Mouse (Mus musculus): ENCODE data around the gene Polm. TPM values are rescaled to one million over a fixed set of nuclear protein-coding genes. Genes with fewer than 3 reads are reported as not detected.

Polm gene
- 1.9 and 2.2 TPM in 2 replicates for polyA plus RNA-seq (2015; fragmentation: Nextera tagmentation; extraction: Ambion mirVana)

DNA sequence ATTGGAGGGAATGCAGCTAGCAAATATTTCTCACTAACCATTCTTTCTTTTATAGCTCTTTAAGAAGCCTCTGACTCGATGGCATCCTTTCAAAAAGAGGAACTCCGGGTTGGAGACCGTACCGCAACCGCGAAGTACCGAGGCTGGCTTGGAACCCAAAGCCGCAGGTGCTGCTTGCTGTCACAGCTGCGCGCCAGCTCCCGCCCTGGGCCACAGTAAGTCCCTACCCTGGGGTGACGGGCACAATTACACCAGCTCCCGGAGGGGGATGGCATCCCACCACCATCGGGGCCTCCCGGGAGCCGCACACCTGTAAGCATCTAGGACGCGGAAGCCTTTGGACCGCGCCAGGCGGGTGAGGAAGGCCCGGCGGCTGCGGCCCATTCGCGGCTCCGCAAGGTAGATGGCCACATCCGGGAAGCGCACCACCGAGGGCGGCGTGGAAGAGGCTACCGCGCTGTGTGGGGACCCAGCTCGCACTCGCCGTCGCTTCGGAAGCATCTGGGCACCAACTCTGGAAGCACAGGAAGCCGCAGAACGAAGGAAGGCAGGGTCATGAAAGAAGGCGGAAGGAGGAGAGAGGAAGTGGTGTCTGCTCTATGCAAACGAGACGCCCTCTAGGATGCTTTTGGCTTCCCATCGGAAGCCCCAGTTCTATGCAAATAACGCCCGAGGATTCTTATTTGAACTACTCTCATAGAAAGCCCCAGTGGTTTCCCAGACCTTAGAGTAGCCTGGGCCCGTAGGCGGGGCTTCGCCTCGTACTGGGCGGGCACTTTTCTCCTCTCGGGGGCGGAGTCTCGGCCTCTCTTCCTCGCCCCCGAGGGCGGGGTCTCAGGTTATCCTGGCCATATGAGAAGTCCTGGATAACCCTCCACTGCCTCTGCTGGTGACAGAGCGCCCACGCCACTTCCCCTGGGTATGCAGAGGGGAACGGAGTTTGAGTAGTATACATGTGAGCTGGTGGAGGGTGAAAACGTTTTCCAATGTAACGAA, at the start of gene Polm:
Gene Polm (minus strand): TSS at position 766 of the 996 bp plus-strand sequence.
- Histone ChIP-seq H3K9ac (peak within 1 kb of the TSS; percentile 71), H3K4me2 (peak within 1 kb of the TSS; percentile 97), H3K9me3 (replicated peaks) (no peaks in the 10 kb centered on the region), H3K4me3 (replicated peaks) (peak within 1 kb of the TSS; percentile 73), H3K36me3 (replicated peaks) (peaks cover 5% of the 10 kb centered on the region; the same call in 1 of the 2 replicates), H3K27ac (replicated peaks) (peak within 1 kb of the TSS; percentile 74), H3K27me3 (no peaks in the 10 kb centered on the region), H3K4me1 (replicated peaks) (peaks cover 22% of the 10 kb centered on the region)
- 1% methylated on average over 63 of the region's 63 CpGs for WGBS (ENCODE audit: insufficient replicate concordance)
- peak; percentile 95 for ATAC-seq (ENCODE audit: insufficient read depth)

DNA sequence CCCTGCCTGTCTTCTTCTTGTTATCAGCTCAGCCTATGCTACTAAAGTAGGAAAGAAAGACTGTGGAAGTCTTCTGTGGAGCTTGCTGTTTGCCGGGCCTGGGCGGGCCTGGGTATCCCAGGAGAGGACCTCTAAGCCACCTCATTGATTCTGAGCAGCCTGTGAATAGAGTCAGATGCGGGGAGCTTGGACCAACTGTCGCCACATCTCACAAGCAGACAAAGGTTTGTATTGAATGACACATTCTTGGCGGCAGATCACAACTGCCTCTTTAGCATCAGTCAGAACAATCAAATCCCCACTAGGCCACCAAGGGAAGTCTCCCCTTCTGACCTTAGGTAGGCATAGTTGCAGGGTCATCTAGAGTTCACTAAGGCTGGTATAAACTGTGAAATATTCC, 49.4 kb upstream of the Polm start:
- no peaks in the 10 kb centered on the region for H3K36me3 ChIP-seq (replicated peaks)
- H3K27me3 ChIP-seq: 0 out of 2 replicates have a peak, but pooled peaks cover 7% of the 10 kb centered on the region
- H3K4me2 ChIP-seq: no peak overlapping the region
- H3K9ac ChIP-seq: no peak overlapping the region
- H3K27ac ChIP-seq (replicated peaks): no peak overlapping the region
- H3K9me3 ChIP-seq (replicated peaks): no peaks in the 10 kb centered on the region
- H3K4me1 ChIP-seq (replicated peaks): peaks cover 13% of the 10 kb centered on the region
- no peak for ATAC-seq (ENCODE audit: insufficient read depth)
- H3K4me3 ChIP-seq (replicated peaks): no peak overlapping the region
- WGBS (ENCODE audit: insufficient replicate concordance): 76% methylated on average over 5 of the region's 5 CpGs

DNA sequence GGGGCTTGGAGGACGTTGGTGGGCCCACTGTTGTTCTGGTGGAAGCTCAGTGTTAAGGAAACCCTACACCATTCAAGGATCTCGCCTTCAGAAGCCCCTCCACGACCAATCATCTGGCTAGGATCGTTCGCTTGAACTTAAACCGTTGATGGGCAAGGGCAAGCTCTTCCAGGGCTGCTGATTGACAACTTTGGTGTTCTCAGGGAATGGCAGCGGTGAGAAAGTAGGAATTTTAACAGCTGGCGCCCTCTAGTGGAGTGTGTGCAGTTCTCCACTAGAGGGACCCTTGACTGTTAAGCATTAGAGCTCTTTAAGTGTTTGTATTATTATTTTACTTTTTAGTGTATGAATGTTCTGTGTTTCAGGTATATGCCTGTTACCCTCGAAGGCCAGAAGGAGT, 48.4 kb upstream of the Polm start:
- peaks cover 8% of the 10 kb centered on the region for H3K4me1 ChIP-seq (replicated peaks)
- ATAC-seq (ENCODE audit: insufficient read depth): no peak
- WGBS (ENCODE audit: insufficient replicate concordance): 16% methylated on average over 9 of the region's 9 CpGs
- H3K9ac ChIP-seq: no peak overlapping the region
- no peak overlapping the region for H3K4me2 ChIP-seq
- H3K27me3 ChIP-seq: 0 out of 2 replicates have a peak, but pooled peaks cover 7% of the 10 kb centered on the region
- no peak overlapping the region for H3K4me3 ChIP-seq (replicated peaks)
- H3K36me3 ChIP-seq (replicated peaks): no peaks in the 10 kb centered on the region
- H3K9me3 ChIP-seq (replicated peaks): no peaks in the 10 kb centered on the region
- H3K27ac ChIP-seq (replicated peaks): no peak overlapping the region

GRCm38 (mm10) chr11:5882518-5882917, 44.7 kb upstream of the Polm start:
- H3K9ac ChIP-seq: no peak overlapping the region
- no peak overlapping the region for H3K4me2 ChIP-seq
- no peak overlapping the region for H3K4me3 ChIP-seq (replicated peaks)
- no peaks in the 10 kb centered on the region for H3K9me3 ChIP-seq (replicated peaks)
- 20% methylated on average over 8 of the region's 8 CpGs for WGBS (ENCODE audit: insufficient replicate concordance)
- no peaks in the 10 kb centered on the region for H3K36me3 ChIP-seq (replicated peaks)
- H3K27me3 ChIP-seq: 0 out of 2 replicates have a peak, but pooled peaks cover 4% of the 10 kb centered on the region
- no peak for ATAC-seq (ENCODE audit: insufficient read depth)
- H3K27ac ChIP-seq (replicated peaks): no peak overlapping the region
- H3K4me1 ChIP-seq (replicated peaks): peaks cover 24% of the 10 kb centered on the region

DNA sequence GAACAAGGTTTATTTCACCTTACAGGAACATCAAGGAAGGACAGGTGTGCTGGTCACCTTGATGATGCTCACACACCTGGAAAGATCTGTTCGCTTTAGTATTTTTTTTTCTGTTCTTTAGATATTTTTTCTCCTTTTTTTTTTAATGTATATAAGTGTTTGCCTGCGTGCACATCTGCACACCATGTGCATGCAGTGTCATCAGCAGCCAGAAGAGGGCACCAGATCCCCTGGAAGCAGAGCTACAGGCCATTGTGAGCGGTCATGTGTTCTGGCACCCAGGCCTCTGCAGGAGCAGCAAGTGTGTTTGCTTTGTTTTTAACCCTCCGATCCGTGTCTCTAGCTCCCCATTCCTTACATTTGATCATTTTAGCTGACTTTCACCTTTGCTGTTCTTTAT, 42.1 kb upstream of the Polm start:
- Histone ChIP-seq H3K4me1 (replicated peaks) (peaks cover 46% of the 10 kb centered on the region), H3K9ac (no peak overlapping the region), H3K9me3 (replicated peaks) (no peaks in the 10 kb centered on the region), H3K4me3 (replicated peaks) (no peak overlapping the region), H3K4me2 (no peak overlapping the region), H3K27me3 (no peaks in the 10 kb centered on the region), H3K36me3 (replicated peaks) (peaks cover 18% of the 10 kb centered on the region), H3K27ac (replicated peaks) (no peak overlapping the region)
- WGBS (ENCODE audit: insufficient replicate concordance): 51% methylated on average over 5 of the region's 5 CpGs
- ATAC-seq (ENCODE audit: insufficient read depth): no peak

GRCm38 (mm10) chr11:5878661-5879060, 40.8 kb upstream of the Polm start:
- H3K36me3 ChIP-seq (replicated peaks): peaks cover 30% of the 10 kb centered on the region
- peak overlapping the region; percentile 94 for H3K4me2 ChIP-seq
- WGBS (ENCODE audit: insufficient replicate concordance): 42% methylated on average over 8 of the region's 8 CpGs
- peak overlapping the region; percentile 77 for H3K27ac ChIP-seq (replicated peaks)
- H3K27me3 ChIP-seq: no peaks in the 10 kb centered on the region
- peak overlapping the region; percentile 77 for H3K4me3 ChIP-seq (replicated peaks)
- peaks cover 46% of the 10 kb centered on the region for H3K4me1 ChIP-seq (replicated peaks)
- peak overlapping the region; percentile 58 for H3K9ac ChIP-seq
- H3K9me3 ChIP-seq (replicated peaks): no peaks in the 10 kb centered on the region
- ATAC-seq (ENCODE audit: insufficient read depth): no peak

GRCm38 (mm10) chr11:5877921-5878526, 40.2 kb upstream of the Polm start, which contains the start of gene Pold2:
Pold2 (minus strand) TSS chr11:5878292.
- Histone ChIP-seq H3K4me2 (peak within 1 kb of the TSS; percentile 94), H3K9ac (peak within 1 kb of the TSS; percentile 65), H3K9me3 (replicated peaks) (no peaks in the 10 kb centered on the region), H3K4me3 (replicated peaks) (peak within 1 kb of the TSS; percentile 77), H3K36me3 (replicated peaks) (peaks cover 37% of the 10 kb centered on the region), H3K27me3 (no peaks in the 10 kb centered on the region), H3K27ac (replicated peaks) (peak within 1 kb of the TSS; percentile 77), H3K4me1 (replicated peaks) (peaks cover 45% of the 10 kb centered on the region)
- under 1% methylated on average over 52 of the region's 52 CpGs for WGBS (ENCODE audit: insufficient replicate concordance)
- peak; percentile 99 for ATAC-seq (ENCODE audit: insufficient read depth)

- Histone ChIP-seq H3K9me3 (replicated peaks) (no peaks in the 10 kb centered on the region), H3K27me3 (no peaks in the 10 kb centered on the region), H3K4me3 (replicated peaks) (peak overlapping the region; percentile 77), H3K36me3 (replicated peaks) (peaks cover 43% of the 10 kb centered on the region), H3K27ac (replicated peaks) (no peak overlapping the region), H3K4me1 (replicated peaks) (peaks cover 39% of the 10 kb centered on the region), H3K9ac (peak overlapping the region; percentile 65), H3K4me2 (peak overlapping the region; percentile 94)
- 3% methylated on average over 5 of the region's 5 CpGs for WGBS (ENCODE audit: insufficient replicate concordance)
- ATAC-seq (ENCODE audit: insufficient read depth): no peak
These were observed 39.6 kb upstream of the Polm start for GRCm38 (mm10) chr11:5877421-5877820.

DNA sequence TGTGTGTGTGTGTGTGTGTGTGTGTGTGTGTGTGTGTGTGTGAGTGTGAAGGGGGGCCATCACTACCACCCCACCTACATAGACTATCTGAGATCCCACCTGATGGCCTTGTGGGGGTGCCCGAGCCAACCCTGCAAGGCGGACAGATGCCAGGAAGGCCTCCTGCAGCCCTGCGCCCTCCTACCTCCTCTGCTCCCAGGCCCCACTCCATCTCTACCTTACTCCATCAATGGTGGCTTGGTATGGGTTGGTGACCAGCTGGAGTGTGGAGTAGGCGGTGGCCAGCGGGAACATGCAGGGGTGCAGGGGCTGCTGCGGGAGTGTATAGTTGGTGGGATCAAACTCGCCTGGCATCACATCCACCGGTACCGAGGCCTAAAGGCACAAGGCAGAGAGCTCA, 35.4 kb upstream of the Polm start:
- 83% methylated on average over 9 of the region's 9 CpGs for WGBS (ENCODE audit: insufficient replicate concordance)
- Histone ChIP-seq H3K4me2 (no peak overlapping the region), H3K4me1 (replicated peaks) (peaks cover 23% of the 10 kb centered on the region), H3K27ac (replicated peaks) (no peak overlapping the region), H3K9me3 (replicated peaks) (no peaks in the 10 kb centered on the region), H3K9ac (no peak overlapping the region), H3K4me3 (replicated peaks) (no peak overlapping the region), H3K36me3 (replicated peaks) (peaks cover 64% of the 10 kb centered on the region), H3K27me3 (no peaks in the 10 kb centered on the region)
- ATAC-seq (ENCODE audit: insufficient read depth): no peak

DNA sequence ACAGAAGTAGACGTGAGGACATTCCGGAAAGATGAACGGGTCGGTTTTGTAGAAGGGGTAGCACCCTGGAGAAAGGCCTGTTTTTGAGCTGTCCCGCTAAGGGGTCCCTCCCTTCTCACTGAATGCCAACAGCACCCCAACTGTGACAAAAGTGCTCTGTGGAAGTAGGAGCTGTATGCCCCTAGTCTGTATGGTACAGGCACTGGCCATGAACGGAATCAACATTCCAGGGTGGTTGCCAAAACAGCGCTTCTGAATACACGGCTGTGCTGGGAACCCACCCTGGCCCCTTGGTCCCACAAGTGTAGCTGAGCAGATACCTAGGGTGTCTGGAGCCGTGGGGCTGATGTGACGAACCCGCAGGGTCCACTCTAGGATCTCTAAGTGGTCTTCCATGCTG, 34.9 kb upstream of the Polm start:
- no peak for ATAC-seq (ENCODE audit: insufficient read depth)
- H3K4me2 ChIP-seq: no peak overlapping the region
- H3K27ac ChIP-seq (replicated peaks): no peak overlapping the region
- H3K4me3 ChIP-seq (replicated peaks): no peak overlapping the region
- peaks cover 23% of the 10 kb centered on the region for H3K4me1 ChIP-seq (replicated peaks)
- H3K9me3 ChIP-seq (replicated peaks): no peaks in the 10 kb centered on the region
- no peak overlapping the region for H3K9ac ChIP-seq
- WGBS (ENCODE audit: insufficient replicate concordance): 83% methylated on average over 11 of the region's 11 CpGs
- H3K36me3 ChIP-seq (replicated peaks): peaks cover 64% of the 10 kb centered on the region
- H3K27me3 ChIP-seq: no peaks in the 10 kb centered on the region

DNA sequence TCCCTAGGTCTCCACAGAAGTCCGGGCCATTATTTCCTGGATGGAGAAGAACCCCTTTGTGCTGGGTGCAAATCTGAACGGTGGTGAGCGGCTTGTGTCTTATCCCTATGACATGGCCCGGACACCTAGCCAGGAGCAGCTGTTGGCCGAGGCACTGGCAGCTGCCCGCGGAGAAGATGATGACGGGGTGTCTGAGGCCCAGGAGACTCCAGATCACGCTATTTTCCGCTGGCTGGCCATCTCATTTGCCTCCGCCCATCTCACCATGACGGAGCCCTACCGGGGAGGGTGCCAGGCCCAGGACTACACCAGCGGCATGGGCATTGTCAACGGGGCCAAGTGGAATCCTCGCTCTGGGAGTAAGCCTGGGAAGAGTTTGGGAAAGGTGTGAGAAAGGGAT, 32.3 kb upstream of the Polm start:
- H3K27me3 ChIP-seq: no peaks in the 10 kb centered on the region
- no peak for ATAC-seq (ENCODE audit: insufficient read depth)
- no peaks in the 10 kb centered on the region for H3K9me3 ChIP-seq (replicated peaks)
- H3K4me3 ChIP-seq (replicated peaks): no peak overlapping the region
- H3K36me3 ChIP-seq (replicated peaks): peaks cover 47% of the 10 kb centered on the region
- no peak overlapping the region for H3K27ac ChIP-seq (replicated peaks)
- no peak overlapping the region for H3K4me2 ChIP-seq
- no peaks in the 10 kb centered on the region for H3K4me1 ChIP-seq (replicated peaks)
- 81% methylated on average over 16 of the region's 16 CpGs for WGBS (ENCODE audit: insufficient replicate concordance)
- H3K9ac ChIP-seq: no peak overlapping the region
